Mouse (Mus musculus) brain, embryonic 14.5 days (tissue): ENCODE measurements around the gene Antxr1.

Experiments
- CTCF ChIP-seq: fragments of 200-500 bp; IDR thresholded peaks from 2 replicates; pipeline ENCODE4 v1.5.1; 2012; ENCODE audit warnings: inconsistent platforms, mild to moderate bottlenecking, moderate library complexity, borderline replicate concordance; ENCODE audit not compliant: insufficient read depth, insufficient read length; ENCODE audit errors: extremely low read depth
- POLR2A ChIP-seq: fragments of 200-500 bp; IDR thresholded peaks from 2 replicates; pipeline ENCODE4 v1.6.1; 2012; ENCODE audit warnings: mild to moderate bottlenecking, inconsistent platforms, borderline replicate concordance; ENCODE audit not compliant: poor library complexity, insufficient read depth, insufficient read length, severe bottlenecking; ENCODE audit errors: extremely low read depth

DNA sequence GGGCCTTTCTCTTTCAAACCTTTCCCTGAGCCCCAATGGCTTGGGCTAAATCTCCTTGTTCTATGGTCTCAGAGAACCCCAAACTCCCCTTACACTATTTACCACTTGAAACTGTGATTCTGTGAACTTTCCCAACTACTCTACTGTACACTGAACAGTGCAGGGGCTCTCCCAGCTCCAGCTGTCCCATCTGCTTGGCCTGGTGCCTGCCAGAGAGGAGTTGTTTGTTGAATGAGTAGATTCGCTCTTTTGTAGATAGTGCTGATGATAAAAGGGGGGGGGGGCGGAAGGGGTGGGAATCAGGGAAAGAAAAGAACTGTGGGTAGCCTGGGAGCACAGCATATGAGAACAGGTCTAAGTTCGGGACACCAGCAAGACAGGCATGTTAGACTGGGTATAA is 164.2 kb downstream of the Antxr1 start:
- TF ChIP-seq CTCF (no peak), POLR2A (no peak)
